Mouse (Mus musculus) c-Kit-positive CD71-positive TER-119-negative erythroid progenitor cells, embryonic 14.5 days (primary cell): Measurements from ENCODE around the gene Mxi1.
"Not testable (repeated sequence)": the region's sequence is repeated elsewhere in the genome, so short reads cannot be mapped to it uniquely, and the experiment has no call there.

Source experiments
- DNase-seq: peaks from one replicate; pipeline ENCODE4 v3.0.0-alpha.2; 2013; ENCODE audit warnings: low read depth

The Mxi1 gene

DNA sequence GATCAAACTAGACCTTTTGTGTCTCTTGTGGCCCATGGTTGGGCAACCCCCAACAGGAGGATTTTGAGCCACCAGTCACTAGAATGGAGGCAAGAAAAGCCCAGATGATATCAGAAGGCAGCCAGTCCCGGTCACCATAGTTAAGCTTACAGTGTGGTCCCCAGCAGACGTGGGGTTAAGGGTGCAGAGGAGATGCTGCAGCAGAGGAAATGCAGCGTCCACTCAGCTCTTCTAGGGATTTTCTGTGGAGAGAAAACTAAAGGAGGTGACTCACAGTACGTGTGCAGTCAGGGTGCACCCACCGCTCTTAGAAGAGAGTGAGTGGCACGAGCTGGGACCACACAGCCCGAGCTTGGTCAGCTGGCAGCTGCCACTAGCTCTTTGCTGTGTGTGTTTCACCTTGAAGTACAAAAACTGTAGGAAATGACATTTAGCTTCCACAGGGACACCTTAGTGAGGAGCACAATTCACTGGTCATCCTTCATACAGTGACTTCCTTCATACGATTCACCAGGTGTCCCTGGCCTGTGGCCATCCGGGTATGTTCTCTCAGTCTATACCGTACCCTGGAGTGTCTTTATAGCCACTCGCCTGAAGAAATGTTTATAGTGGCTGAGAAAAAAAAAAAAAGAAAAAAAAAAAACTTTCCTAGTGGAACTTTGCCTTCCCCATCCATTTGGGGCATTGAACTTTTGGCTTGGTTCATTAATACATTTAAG, 55.9 kb downstream of the Mxi1 start:
- DNase-seq: no peak

DNA sequence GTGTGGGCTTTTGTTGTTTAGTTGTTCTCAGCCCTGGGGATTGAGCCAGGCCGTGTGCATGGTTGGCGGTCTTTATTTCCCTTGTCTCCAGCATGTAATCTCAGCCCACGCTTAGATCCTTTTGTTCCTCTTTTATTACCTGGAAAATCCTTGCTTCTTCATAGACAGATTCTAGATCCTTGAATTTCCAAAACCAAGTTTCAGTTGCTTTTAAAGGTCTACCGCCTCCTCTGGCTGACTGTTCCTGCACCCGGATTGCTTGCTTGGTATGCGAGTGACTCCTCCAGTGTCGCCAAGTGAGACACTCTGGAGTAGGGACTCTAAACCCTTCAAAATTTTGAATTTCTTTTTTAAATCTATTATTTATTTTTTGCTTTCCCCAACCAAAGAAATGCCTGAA, 56.6 kb downstream of the Mxi1 start:
- DNase-seq: no peak

DNA sequence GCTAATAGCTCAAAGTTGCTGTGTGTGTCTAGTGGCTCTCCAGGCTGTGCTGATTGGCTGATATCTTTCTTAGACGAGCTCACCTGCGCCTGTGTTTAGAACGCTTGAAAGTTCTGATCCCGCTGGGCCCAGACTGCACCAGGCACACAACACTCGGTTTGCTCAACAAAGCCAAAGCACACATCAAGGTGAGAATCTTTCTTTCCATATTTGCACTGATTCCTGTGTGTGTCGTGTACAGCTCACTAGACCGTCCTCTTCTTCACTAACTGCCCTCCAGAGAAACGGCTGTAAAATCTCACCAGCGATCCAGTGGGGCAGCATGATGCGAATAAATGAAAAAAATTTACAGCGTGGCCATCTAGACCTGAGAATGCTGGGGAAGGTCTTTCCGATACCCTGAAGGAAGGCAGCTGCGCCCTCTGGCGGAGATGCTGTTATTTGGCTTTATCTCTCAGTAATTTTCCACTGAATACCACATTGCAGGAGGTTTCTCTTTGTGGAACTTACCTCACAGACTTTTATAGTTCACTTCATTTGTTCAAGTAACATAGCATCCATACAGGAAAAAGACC, 59.2 kb downstream of the Mxi1 start:
- peak; percentile 47 for DNase-seq

DNA sequence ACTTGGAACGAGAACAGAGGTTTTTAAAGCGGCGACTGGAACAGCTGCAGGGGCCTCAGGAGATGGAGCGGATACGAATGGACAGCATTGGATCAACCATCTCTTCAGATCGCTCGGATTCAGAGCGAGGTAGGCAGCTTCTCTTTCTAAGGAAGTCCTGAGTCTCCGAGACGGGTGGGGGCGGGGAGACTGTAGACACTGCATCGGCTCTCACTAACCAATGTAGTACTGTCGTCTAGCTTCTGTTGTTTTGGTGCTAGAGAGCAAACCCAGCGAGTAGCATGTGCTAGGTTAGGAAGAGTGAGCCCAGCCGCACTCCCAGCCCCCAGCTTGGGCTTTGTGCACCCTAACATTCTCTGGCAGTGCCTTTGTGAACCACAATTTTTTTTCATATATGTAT, 59.9 kb downstream of the Mxi1 start:
- no peak for DNase-seq

DNA sequence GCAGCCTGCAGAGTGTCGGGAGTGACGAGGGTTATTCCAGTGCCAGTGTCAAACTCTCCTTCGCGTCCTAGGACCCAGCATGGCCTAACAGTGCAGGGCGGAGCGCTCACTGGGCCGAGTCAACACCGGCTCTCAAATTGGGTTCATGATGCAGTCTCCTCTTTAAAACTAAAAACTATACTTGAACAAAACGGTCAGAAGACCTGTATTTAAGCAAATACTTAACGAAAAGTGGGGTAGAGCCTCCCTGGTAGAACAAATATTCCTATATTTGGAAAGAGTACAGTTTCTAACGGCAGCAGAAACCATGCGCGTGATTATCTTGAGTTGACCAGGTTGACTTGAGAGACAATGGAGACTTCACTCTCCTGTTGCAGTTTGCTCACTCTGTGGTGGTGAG, 61.3 kb downstream of the Mxi1 start, which contains the start of gene Gm10197:
Gene Gm10197 (minus strand): TSS at position 101 of the 400 bp plus-strand sequence.
- no peak for DNase-seq

DNA sequence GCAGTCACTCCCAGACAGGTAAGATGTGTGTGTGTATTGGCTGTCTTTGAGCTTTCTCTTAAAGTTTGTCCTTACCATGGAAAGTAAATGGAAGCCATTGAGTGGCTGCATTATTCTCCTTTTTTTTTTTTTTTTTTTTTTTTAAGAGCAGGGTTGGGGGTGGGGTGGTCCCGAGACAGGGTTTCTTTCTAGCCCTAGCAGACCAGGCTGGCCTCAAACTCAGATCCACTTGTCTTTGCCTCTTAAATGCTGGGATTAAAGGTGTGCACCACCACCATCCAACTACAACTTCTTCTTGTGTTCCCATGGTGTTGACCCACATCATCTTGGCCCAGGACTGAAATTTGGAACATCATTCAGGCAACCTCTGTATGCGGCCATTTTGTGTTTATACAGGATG, 63.3 kb downstream of the Mxi1 start:
- no peak for DNase-seq

DNA sequence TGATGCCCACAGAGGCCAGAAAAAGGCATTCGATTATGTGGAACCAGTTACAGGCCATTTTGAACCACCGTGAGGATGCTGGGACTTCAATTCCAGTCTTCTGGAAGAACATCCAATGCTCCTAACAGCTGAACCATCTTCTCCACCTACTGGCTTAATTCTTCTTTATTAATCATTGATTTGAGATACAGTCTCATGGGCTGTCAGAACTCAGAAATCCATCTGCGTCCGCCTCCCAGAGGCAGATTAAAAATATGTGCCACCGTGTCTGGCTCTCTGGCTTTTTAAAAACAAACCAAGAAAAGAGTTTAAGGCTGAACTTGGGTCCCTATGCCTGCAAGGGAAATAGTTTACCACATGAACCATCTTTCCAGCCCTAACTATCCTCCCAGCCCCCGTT, 65.0 kb downstream of the Mxi1 start:
- no peak for DNase-seq

DNA sequence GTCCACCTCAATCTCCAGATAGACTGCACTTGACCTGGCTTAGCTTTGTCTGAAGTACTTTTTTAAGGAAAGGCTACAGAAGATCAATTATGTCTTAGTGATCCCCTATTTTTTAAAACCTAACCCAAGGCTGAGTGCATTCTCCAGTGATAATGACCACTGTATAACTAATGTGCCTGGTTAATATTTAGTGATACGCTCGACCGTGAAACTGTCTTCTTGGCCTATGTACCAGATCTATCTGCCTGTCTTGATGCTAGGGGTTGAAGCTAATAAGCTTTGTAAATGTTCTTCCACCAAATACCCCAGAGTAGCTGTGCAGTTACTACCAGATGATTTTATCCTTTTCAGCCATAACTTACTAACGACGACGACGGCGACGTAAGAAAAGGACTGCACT, 65.5 kb downstream of the Mxi1 start:
- DNase-seq: no peak

DNA sequence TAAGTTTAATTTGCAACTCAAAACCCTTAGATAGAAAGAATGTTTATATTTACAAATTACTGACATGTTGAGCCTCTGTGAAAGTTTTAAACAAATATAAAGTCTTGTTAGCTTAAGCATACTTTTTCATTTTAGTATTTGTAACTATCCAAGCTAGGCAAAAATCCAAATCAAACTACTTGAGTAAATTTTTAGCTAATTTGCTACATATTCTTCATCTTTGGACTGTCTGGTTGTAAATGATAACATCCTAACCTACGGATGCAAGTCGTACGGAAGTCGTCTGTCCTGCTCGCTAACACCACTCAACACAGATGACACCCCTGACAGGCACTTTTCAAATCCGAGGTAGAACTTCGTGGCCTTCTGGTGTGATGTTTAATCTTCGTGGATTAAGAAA, 67.3 kb downstream of the Mxi1 start:
- DNase-seq: no peak

DNA sequence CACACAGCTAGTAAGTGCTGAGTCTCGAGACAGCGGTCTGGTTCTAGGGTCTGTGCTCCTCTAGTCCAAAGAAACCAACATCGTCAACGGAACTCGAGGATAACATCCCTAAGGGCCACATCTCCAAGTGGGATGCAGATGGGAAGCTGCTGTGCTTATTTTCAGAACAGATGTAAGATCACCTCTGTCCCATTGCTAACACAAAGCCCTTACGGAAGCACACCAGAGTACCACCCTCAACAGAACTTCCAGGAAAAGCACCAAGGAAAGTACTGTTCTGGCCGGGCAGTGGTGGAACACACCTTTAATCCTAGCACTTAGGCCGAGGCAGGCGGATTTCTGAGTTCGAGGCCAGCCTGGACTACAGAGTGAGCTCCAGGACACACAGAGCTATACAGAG, 68.1 kb downstream of the Mxi1 start:
- no peak for DNase-seq

DNA sequence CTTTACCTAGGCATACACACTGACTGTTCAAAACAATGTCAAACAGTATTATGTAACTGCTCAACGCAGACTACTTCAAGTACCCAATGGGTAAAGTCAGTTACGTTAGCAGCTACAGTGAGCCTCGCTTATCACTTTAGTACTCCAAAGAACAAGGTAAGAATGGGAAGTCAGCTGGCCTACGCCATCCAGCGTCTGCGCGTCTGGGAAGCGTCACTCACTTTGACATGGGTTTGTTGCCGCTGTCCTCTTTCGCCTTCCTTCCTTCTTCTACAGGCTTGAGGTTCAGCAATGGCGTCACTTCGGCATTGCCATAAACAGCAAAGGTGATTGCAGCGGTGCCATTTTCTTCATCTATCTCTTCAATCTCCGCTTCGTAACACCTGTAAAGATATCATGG, 73.0 kb downstream of the Mxi1 start:
- no peak for DNase-seq

DNA sequence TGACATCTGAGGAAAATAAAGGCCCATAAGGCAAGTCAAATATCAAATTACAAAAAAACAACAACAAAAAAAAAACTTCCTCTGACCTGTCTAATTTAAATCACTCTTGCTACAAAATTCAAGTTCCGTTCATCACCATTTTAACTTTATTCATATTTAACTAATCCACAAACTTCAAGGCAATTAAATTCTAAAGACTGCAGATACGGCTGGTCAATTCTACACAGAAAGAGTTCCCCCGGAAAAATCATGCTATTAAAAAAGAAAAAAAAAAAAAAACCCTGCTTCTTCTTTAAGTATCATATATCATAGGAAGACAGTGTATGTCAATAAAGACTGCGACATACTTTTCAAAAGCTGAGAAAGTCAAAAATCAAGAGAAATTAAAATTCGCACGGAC, 79.1 kb downstream of the Mxi1 start:
- DNase-seq: no peak

DNA sequence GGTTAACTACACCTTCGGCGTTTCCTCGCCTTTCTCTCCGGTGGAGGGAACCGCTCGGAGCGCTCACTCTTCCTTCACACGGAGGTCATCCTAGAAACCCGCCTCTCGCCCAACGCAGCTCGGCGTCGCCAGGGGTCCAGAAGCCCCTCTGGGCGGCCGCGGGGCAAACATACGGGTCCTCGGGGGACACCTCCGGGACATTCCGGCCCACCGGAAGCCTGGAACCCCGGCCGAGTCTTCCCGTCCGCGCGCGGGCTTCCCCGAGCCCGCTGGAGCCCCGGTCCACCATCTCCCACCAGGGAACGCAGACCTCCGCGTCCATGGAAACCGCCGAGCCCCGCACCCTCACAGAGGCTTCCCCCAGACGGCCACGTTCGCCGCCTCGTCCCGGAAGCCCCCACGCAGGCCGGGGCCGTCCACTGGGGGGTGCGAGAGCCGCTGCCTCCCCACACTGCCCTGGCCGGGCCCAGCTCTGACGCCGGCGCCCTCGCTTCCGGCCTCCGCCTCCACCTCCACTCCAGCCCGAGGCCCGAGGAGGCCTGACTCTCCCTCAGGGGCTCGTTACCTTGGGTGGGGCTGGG, 79.6 kb downstream of the Mxi1 start:
- no peak for DNase-seq

DNA sequence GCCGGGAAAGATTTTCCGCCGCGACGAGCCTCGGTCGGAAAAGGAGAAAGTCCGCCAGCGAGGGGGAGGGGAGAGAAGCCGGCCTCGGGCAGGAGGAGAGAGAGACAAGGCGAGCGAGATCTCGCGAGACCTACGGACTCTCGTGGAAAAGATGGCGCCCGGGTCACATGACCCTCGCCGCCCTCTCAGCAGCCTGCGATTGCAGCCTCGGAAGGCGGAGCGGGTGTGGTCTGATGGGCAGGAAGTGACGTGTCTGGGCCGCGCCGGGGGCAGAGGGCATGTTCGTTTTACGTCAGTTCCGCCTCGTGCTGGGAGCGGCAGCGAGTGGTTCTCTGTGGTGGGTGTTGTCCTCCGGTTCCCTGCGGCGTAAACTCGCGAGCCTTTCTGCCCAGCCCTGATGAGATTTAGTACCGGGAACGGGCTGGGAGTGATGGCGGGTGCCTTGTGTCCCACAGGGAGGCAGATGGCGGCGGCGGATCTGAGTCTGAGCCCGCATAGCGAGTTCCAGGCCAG, 80.2 kb downstream of the Mxi1 start, which contains the start of gene Smndc1:
Gene Smndc1 (minus strand): TSS at position 84 of the 513 bp plus-strand sequence.
- peak; percentile 99 for DNase-seq

DNA sequence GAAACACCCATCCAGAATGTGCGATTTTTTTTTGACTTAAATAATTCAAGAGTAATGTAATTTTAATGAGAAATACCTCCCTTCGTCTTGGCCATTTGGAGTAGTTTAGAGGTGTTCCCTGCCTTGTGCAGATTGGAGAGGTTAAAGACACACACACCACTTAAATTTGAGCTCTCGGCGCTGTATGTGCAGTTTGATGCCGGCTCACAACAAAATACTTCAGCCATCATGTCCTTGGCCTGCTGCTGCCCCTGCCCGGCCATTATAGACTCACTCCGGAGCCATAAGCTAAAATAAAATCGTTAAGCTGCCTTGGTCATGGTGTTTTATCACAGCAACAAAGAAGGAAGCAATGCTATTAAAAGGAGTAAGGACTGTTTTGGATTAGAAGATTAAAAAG, 81.1 kb downstream of the Mxi1 start:
- no peak for DNase-seq

DNA sequence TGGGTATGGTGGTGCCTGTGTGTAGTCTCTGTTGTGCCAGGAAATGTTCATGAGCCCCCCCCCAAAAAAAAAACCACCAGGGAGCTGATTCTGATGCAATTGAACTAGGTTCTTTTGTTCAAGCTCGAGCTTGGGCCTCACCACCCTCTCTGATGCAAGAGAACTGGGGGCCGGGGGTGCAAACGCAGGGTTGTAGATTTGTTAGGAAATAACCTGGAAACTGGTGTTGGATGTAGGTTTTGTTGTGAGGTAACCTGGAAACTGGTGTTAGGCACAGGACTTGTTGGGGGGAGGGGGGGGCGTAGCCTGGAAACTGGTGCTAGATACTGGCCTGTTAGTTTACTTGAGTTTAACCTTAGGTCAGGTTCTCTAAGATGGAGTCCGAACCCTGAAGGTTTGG, 81.5 kb downstream of the Mxi1 start:
- DNase-seq: no peak

DNA sequence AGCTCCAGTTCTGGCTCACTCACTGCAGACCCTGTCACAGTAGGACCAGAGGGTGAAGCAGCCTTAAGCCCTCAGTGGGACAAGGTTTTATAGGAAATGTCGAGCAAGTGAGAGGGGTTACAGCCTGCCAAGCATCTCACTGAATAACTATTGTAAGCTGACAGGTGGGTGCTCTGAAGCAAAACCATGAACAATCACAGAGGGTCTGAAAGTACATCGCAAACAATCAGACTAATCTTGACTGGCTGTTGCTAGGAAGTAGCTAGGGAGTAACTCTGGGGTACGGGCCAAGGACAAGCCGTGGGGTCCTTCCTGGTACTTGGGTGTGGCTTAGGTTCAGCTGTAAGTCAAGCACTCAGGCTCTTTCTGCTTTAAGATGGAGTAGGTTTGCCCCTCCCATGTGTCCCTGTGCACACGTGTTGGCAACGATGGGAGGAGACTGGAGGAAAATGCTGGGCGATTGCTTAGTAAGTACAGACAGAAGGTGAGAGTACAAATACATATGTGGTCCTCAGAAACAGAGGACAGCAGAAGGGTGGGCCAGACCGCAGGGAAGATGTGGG, 82.5 kb downstream of the Mxi1 start:
- DNase-seq: no peak

DNA sequence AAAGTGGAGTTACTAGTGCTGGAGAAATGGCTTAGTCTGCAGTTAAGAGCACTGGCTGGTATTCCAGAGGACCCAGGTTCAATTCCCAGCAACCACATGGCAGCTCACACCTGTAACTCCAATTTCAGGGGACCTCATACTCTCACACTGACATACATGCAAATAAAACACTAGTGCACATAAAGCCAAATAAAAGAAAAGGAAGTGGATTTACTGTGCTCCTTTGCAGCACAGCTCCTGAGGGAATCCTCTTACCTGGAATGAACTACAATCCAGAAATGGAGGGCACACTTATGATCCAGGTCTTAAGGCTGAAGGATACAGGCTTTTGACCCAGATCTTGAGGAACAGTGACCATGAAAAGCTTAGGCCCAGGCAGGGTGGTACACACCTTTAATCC, 83.3 kb downstream of the Mxi1 start:
- no peak for DNase-seq

DNA sequence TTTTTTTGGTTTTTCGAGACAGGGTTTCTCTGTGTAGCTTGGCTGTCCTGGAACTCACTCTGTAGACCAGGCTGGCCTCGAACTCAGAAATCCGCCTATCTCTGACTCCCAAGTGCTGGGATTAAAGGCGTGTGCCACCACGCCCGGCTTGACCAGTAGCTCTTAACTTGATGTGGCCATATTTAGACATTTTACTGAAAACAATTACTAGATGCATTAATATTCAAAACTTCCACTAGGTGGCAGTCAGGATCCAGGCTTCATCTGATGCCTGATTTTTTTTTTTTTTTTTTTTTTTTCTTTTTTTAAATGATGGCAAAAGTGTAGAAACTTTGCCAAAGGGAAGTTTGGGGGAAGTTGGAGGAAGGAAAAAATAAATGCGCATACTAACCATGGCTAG, 84.2 kb downstream of the Mxi1 start:
- DNase-seq: peak; percentile 59

DNA sequence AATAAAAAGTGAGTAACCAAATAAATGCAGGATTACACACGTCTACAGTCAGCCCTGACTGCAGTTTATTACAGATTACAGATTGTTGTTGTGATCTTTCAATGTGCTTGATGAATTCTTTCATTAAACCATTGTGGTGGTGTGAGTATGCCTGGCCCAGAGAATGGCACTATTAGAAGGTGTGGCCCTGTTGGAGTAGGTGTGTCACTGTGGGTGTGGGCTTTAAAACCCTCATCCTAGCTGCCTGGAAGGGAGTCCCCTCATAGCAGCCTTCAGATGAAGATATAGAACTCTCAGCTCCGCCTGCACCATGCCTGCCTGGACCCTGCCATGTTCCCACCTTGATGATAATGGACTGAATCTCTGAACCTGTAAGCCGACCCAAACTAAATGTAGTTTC, 84.6 kb downstream of the Mxi1 start:
- not testable (repeated sequence) for DNase-seq

DNA sequence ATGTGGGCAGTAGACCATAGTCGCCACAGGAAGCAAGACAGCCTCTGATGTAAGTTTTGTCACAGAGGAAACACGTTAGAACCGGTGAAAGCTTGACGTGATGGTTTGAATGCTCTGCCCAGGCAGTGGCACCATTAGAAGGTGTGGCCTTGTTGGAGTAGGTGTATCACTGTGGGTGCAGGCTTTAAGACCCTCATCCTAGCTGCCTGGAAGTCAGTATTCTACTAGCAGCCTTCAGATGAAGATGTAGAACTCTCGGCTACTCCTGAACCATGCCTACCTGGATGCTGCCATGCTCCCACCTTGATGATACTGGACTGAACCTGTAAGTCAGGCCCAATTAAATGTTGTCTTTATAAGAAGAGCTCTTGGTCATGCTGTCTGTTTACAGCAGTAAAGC, 85.5 kb downstream of the Mxi1 start:
- not testable (repeated sequence) for DNase-seq

DNA sequence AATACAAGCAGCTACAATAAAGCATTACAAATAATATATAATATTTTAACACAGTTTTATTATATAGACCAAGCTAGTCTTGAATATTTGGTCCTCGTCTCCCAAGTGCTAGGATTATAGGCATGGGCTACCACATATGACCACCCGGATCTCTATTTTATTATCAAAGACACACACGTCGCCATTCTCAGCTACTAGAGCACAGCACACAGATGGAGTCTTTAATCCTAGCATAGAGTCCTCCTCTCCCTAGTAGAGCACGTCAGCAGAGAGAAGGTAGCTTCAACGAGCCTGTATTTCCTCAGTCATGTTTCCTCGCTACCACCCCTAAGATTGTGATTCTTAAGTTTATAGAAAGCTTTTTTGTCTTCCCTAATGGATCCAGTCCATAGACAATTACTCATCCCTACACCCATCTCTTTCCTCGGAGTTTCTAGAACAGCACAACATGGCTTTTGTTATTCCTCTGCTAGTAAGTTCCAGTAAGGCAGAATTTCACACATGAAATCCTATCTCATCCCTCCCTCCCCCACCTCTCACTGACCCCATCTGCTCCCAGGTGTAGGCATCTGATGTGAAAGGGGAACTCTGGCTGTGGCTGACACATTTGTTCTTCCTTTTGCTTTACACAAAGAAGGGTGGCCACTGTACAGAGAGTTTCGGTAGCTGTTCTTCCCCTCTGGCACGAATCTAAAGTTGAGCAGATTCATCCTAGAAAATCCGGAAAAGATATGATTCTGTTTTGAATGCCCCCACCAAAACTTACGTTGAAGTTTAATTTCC, 87.3 kb downstream of the Mxi1 start:
- no peak for DNase-seq
